Mouse (Mus musculus) lung, adult 2 months (tissue): ENCODE measurements around the gene Strap.

Experiments
- CTCF ChIP-seq: fragments of 200-500 bp; IDR thresholded peaks from 2 replicates; pipeline ENCODE4 v1.5.1; 2011; ENCODE audit warnings: mild to moderate bottlenecking, low read length, control low read depth; ENCODE audit not compliant: insufficient read depth
- POLR2A ChIP-seq: fragments of 200-500 bp; IDR thresholded peaks from 2 replicates; pipeline ENCODE4 v1.6.1; 2011; ENCODE audit warnings: low read depth, mild to moderate bottlenecking, control low read depth, low read length, borderline replicate concordance; ENCODE audit errors: extremely low read depth

DNA sequence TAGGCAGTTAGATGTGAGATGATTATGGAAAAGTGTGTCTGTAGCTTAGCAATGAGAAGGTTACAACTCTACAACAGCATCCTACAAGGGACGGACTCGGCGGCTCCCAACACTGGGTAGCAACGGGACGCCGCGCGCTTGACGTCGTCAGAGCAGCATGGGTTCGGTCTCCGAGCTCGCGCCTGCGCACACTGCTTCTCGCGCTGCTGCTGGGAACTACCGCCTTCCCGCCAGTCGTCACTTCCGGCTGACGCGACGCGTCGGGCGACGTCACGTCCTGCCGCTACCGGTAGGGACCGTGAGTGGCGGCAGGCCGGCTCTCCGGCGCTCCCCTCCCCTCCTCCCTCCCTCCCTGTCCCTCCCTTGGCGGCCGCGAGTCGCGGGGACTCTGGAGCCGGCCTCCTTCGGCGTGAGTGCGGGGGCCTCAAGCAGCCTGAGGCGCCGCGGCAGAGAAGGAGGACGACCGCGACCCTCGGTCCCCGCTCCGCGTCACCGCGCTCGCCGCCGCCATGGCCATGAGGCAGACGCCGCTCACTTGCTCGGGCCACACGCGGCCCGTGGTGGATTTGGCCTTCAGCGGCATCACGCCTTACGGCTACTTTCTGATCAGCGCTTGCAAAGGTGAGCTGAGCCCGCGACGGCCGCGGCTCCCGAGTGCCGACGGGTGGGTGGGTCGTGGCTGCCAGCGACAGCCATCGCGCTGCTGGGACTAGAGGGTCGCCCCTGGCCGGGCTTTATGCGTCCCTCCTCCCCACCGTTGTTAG, at the start of gene Strap:
- no peak for TF ChIP-seq CTCF
- TF ChIP-seq POLR2A = peak; percentile 91; the same call in 1 of the 2 replicates
